Comparison of ENCODE assay signal across 7 mouse cellular contexts in the genomic region with DNA sequence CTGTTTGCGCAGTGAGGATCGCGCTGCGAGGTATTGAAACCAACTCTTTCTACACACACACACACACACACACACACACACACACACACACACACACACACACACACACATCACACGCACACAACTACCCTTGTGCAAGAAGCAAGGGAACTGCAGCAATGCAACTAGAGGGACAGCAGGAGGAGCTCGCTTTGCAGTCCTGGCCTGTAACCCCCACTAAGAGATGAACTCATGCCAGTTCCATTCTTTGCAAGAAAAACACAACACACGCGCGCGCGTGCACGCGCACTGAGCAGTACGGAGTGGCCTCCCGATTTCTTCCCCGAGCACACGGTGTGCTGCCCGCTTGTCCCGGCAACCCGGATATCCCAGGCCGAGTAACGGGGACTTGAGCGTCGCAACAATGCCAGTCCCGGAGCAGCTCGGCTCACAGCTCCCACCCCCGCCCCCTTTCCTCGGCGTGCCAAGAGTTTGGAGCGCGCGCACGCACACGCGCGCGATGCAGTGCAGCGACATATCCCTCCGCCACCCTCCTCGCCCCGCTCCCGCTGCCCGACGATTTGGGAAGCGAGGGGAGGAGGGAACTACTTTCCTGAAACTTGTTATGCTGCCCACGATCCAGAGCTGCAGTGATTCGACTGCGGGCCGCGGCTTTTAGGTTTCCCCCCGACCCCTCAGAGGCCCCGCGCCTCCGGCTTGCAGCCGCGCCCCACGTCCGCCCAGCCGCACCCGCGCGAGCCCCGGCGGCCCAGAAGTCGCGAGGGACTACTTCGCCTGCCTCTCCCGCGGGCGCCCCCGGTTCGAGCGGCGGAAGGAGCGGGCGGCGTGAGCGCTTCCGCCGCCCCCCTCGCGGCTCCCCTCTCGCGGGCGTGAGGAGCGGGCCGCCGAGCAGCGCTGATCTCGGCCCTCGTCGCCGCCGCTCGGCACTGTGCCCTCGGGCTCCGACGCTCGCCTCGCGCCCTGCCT. TPM values are rescaled to one million over a fixed set of nuclear protein-coding genes. Genes with fewer than 3 reads are reported as not detected.
DNase-seq lines count a peak whose midpoint lies in the region; ATAC-seq lines count a peak whose summit lies in the region.

No protein-coding gene starts in this region.

- peak; percentile 94 for DNase-seq in adrenal gland, adult 2 months
- peak; percentile 93 for DNase-seq in embryo, embryonic 11.5 days (ENCODE audit: low read depth, low spot score)
- DNase-seq in gastrocnemius, postnatal 36 days: peak; percentile 85 to 92
- peak; percentile 93 for DNase-seq in left cerebral cortex, postnatal 25 days (ENCODE audit: low spot score in 2 of 2)
- DNase-seq in midbrain, embryonic 10.5 days (ENCODE audit: low spot score): peak; percentile 93
- DNase-seq in right cerebral cortex, postnatal 4 days: peak; percentile 90

- ATAC-seq in intestine, embryonic 15.5 days: peak; percentile 82

- H3K4me2 ChIP-seq in intestine, embryonic 15.5 days (replicated peaks): peak overlapping the region; percentile 65

- H3K4me3 ChIP-seq in intestine, embryonic 15.5 days (replicated peaks): peak overlapping the region; percentile 97
- H3K4me3 ChIP-seq in midbrain, embryonic 10.5 days: peak overlapping the region; percentile 96

- no peaks in the 10 kb centered on the region for H3K27me3 ChIP-seq in intestine, embryonic 15.5 days (replicated peaks)
- peaks cover 22% of the 10 kb centered on the region for H3K27me3 ChIP-seq in midbrain, embryonic 10.5 days (ENCODE audit: low read depth, poor library complexity, severe bottlenecking)

- peak overlapping the region; percentile 99 for H3K27ac ChIP-seq in intestine, embryonic 15.5 days
- peak overlapping the region; percentile 99 for H3K27ac ChIP-seq in midbrain, embryonic 10.5 days (replicated peaks)

- H3K9me3 ChIP-seq in intestine, embryonic 15.5 days: no peaks in the 10 kb centered on the region
- H3K9me3 ChIP-seq in midbrain, embryonic 10.5 days (replicated peaks): no peaks in the 10 kb centered on the region

- H3K4me1 ChIP-seq in intestine, embryonic 15.5 days (replicated peaks): peaks cover 4% of the 10 kb centered on the region; the same call in 1 of the 2 replicates
- H3K4me1 ChIP-seq in midbrain, embryonic 10.5 days: peaks cover 37% of the 10 kb centered on the region

- peak overlapping the region; percentile 94 for H3K9ac ChIP-seq in intestine, embryonic 15.5 days

- intact Hi-C loops in gastrocnemius, postnatal 36 days (cut with DNase I): loop anchor here (2.0 to 5.0 kb wide), 2 partner anchors 60 to 218 kb away; no protein-coding TSS in a partner anchor
- intact Hi-C loops in left cerebral cortex, postnatal 25 days (cut with DNase I): loop anchor here (1.0 to 5.0 kb wide), 7 partner anchors 60 to 220 kb away; no protein-coding TSS in a partner anchor

- under 1% methylated on average over 101 of the region's 101 CpGs for WGBS in intestine, embryonic 15.5 days
- WGBS in midbrain, embryonic 10.5 days: under 1% methylated on average over 101 of the region's 101 CpGs

- H3K36me3 ChIP-seq in intestine, embryonic 15.5 days: no peaks in the 10 kb centered on the region
- H3K36me3 ChIP-seq in midbrain, embryonic 10.5 days: no peaks in the 10 kb centered on the region

RNA-seq across cellular contexts. Expression of gene Spred1, which starts 0.6 kb away (rescaled TPM):
- 100 to 1,000 TPM in 1 of 2 experiments, 10 to 100 TPM in 1; 58.3 to 113 TPM for total RNA-seq in adrenal gland, adult 2 months (2021)
- polyA plus RNA-seq in adrenal gland, adult 2 months (2012; rRNA removed): 11.3 and 22.6 TPM in 2 replicates
- total RNA-seq in gastrocnemius, postnatal 36 days (2021): 1 to 10 TPM; 6.5 to 6.8 TPM
- polyA plus RNA-seq in intestine, embryonic 15.5 days (2015; fragmentation: Nextera tagmentation; extraction: Ambion mirVana): 10.1 and 13.0 TPM in 2 replicates
- 100 to 1,000 TPM; 142 to 168 TPM for total RNA-seq in left cerebral cortex, postnatal 25 days (2021)
- polyA plus RNA-seq in midbrain, embryonic 10.5 days (2016; fragmentation: Nextera tagmentation; extraction: Ambion mirVana): 7.2 and 8.5 TPM in 2 replicates

Comparison
In these comparisons a context has a peak if more than half of its experiments do, and no peak if none do; other contexts are left out.
1. Peak in every context shown above with its lines: DNase-seq, ATAC-seq, H3K4me3 ChIP-seq and H3K27ac ChIP-seq.
2. RNA of gene Spred1, which starts 0.6 kb away (total RNA-seq): 142 to 168 TPM in left cerebral cortex, postnatal 25 days and 58.3 to 113 TPM in adrenal gland, adult 2 months; 6.5 to 6.8 TPM in gastrocnemius, postnatal 36 days; every median in the first group is over 4 times any median in the second.